Mouse (Mus musculus) thymus, postnatal 36 days (tissue): ENCODE measurements around the gene Map3k4.

Source experiments
- DNase-seq, 2 experiments: peaks; one replicate each; pipeline ENCODE4 v3.0.0; 2022; ENCODE audit warnings: mixed read lengths in 2 of 2

Gene Map3k4

DNA sequence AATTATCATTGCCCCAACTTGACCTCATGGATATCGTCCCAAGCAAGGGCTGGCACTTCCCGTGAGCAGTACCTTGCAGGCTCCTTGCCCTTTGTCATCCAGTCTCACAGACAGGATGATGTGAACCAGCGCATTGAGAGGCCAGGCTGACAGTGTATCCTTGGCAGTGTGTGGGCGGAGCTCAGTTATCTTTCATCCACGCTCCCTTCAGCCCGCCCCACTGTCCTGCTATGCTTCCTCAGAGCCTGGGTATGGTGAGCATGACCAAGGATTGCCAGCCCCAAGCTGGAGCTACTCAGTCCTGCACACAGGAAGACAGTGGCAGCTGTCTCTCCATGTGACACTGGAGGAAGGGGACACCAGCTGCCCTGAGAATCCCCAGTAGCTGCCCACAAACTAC, 102.4 kb downstream of the Map3k4 start:
- DNase-seq = no peak

- DNase-seq = no peak
Measured at GRCm38 (mm10) chr17:12213430-12213829, 105.2 kb downstream of the Map3k4 start.

GRCm38 (mm10) chr17:12212341-12212740, 106.3 kb downstream of the Map3k4 start:
- DNase-seq = no peak

GRCm38 (mm10) chr17:12211890-12212289, 106.7 kb downstream of the Map3k4 start:
- DNase-seq = no peak

DNA sequence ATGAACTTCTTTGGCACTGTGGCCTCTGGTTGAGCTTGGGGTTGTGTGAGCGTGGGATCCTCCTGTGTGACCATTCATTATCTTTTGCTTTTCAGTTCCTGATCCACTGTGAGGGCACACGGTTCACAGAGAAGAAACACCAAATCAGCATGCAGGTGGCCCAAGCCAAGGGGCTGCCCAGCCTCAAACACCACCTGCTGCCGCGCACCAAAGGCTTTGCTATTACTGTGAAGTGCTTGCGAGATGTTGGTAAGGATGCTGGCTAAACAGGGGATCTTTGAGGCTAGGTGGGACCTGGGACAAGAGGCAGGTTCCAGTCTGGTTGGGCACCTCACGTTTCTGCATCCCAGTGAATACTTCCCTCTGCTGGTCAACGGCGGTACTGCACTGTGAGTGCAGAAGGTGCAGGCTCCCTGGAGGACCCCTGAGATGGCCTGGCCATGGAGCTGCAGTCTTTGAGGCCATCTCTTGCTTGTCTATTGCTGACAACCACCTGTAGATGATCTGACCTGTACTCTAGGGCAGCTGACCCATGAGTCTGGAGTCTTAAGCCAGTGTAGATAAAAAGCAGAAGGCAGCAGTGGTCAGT, 108.0 kb downstream of the Map3k4 start:
- DNase-seq = peak; percentile 81 to 88

GRCm38 (mm10) chr17:12209481-12209880, 109.1 kb downstream of the Map3k4 start:
- no peak for DNase-seq

GRCm38 (mm10) chr17:12207022-12207548, 111.5 kb downstream of the Map3k4 start:
- no peak for DNase-seq

- no peak for DNase-seq
Measured at GRCm38 (mm10) chr17:12206248-12206647, 112.3 kb downstream of the Map3k4 start.

- DNase-seq = peak; percentile 51 to 65
Measured at GRCm38 (mm10) chr17:12205694-12206075, 112.9 kb downstream of the Map3k4 start.

DNA sequence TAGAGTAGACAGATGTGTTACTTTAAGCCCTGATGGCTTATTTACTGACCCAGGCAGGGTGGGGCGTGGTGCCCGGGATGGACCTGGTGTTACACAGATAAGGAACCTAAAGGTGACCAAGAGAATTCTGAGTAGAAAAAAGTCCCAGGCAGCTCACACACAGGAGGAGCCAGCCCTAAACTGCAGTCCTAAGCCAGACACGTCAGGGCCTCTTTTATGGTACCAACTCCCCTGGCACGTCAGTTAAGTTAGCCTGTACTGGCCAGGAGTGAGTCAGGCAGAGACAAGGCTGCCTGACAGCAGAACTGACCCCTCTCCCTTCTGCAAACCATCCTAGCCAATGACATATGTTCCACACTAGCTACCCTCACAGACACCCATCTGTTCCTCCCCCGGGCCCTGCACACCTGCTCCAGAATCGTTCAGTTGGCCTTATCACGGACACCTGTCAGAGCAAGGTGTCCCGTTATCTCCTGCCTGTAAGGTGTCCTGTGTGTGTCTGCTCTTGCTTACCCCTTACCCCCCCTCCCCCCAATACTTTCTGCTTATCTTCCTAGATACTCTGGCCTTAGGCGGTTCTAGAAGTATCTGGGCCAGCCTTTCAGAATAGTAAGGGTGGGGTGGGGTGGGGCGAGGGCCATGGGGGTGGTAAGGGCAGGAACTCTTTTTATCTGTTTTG, 113.4 kb downstream of the Map3k4 start:
- peak in 1 of 2 experiments; percentile 29 for DNase-seq

DNA sequence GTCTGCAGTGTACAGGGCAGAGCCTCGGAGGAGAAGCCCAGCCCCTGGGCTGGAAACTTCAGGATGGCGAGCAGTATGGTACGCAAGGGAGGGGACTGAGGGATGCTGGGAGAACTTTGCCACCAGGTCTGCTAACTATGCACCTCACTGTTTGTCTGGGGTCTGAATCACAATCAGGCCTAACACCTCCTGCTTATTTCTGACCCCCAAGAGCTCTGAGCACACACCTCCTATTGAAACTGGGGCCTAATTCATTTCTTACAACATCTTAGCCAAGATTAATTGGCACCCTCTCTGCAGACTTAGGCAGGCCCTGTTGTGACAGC, 113.9 kb downstream of the Map3k4 start:
- DNase-seq = no peak

- no peak for DNase-seq
Measured at GRCm38 (mm10) chr17:12204246-12204645, 114.3 kb downstream of the Map3k4 start.

DNA sequence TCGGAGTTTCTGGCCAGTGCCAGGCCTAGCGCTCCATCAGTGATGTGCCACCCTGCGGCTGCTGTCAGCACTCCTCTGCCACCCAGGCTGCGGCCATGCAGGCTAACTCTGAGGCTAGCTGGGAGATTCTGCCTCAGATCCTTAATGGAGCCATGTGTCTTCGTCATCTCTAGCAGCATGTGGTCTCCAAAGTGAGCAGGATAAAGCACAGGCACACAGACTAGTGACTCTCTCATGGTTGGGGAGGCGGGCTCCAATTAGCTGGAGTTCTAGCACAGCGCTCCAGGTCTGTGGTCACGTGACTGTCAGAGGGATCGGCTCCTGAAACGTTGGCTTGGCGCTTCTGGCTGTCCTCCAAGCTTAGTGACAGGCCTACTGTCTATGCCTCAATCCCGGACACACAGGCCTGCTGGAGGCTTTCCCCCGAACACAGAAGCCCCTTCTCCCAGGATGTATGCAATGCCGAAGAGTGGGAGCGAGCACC, 115.1 kb downstream of the Map3k4 start:
- no peak for DNase-seq

DNA sequence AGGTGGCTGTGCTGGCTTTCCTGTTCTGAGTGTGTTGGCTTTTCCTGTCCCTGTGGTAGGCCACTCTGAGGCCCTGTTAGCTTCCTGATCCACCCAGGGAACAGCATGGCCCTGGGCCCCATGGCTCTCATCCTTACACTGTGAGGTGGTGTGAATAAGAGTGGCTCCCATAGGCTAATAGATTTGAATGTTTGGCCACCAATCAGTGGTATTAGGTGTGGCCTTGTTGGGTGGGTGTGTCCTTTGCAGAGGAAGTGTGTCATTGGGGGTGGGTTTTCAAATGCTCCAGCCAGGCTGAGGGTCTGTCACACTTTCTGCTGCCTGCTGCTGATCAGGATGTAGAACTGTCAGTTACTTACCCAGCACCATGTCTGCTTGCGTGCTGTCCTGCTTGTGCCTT, 117.5 kb downstream of the Map3k4 start:
- no peak for DNase-seq

DNA sequence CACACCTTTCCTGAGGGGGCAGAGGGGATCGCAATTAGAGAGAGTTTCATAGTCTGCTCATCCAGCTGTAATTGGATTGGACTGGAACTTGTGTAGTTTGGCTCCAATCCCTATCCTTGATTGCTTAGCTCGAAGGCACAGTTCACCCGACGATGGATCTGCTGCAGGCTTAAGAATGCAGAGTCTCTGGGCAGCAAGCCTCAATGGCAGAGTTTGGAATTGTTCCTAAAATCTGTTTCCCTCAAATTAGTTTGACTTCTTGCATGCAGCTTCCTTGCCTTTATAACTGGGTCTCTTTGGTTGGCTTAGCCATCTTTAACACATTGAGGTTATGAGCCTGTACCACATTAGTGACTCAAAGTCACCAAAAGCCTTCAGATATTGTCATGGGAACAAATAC, 118.7 kb downstream of the Map3k4 start:
- no peak for DNase-seq

- DNase-seq = no peak
Measured at GRCm38 (mm10) chr17:12195604-12196003, 123.0 kb downstream of the Map3k4 start.

GRCm38 (mm10) chr17:12195137-12195536, 123.5 kb downstream of the Map3k4 start:
- no peak for DNase-seq

- DNase-seq = no peak
Measured at GRCm38 (mm10) chr17:12187782-12188181, 130.8 kb downstream of the Map3k4 start.

DNA sequence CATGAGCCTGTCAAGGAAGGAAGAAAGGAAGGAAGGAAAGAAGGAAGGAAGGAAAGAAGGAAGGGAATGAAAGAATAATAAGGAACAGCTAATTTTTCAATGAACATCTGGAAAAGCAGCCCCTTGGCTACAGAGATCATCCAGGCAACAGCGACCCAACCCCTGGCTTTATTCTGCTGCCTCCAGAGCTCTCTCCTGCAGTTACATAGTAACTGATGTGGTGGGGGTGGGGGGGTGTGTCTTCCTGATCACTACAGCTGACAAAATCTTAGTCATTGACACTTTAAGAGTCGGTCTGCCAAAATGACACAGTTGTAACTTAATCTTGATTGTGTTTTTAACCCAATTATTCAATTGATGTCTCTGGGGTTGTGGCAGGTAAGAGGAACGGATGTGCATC, 132.3 kb downstream of the Map3k4 start:
- no peak for DNase-seq

DNA sequence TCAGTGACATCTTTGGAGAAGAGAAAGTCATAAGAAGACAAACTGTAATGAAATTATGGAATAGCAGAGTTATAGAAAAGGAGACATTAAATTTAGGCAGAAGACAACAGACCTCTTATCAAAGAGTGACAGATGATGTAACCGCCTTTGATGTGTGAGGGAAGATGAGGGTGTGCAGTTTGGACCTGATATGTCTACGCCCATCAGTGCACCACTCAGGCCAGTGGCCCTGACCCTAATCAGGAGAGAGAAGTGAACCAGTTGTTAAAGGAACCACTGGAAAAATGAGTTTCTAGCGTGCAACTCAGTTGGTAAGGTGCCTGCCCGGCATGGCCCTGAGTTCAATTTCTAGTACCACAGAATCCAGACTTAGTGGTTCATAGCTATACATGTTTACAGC, 132.7 kb downstream of the Map3k4 start:
- DNase-seq = no peak

- DNase-seq = no peak
Measured at GRCm38 (mm10) chr17:12184283-12184682, 134.3 kb downstream of the Map3k4 start.

GRCm38 (mm10) chr17:12182702-12183485, 135.7 kb downstream of the Map3k4 start:
- no peak for DNase-seq

DNA sequence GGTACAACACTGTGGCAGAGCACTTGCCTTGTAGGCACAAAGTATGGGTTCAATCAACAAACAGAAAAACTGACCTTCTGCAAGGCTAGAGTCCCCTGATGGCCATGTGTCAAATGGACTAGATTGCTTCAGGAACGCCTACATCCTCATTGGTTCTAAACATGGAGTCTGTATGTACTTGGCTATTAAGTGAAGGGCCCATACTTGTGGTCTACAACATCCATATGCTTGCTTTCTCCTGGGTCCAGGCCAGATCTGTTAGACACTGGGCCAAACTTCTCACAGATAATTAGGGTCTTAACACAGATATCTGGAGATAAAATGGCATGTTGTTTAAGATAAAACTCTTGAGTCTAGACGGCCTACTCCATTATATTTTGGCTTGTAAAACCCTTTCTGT, 138.8 kb downstream of the Map3k4 start:
- DNase-seq = no peak

- no peak for DNase-seq
Measured at GRCm38 (mm10) chr17:12179339-12179738, 139.3 kb downstream of the Map3k4 start.
